Mouse (Mus musculus) CD8-positive naive resting alpha-beta T cell, adult 57 days (primary cell): ENCODE measurements around the gene Ppp1ca. TPM values are rescaled to one million over a fixed set of nuclear protein-coding genes. Genes with fewer than 3 reads are reported as not detected.

ENCODE experiments used
- total RNA-seq: library from RNA; stranded (reverse); gene quantifications from one replicate; pipeline ENCODE4 v1.2.4, GENCODE M21; 2023

Gene Ppp1ca
- 343 TPM for total RNA-seq

DNA sequence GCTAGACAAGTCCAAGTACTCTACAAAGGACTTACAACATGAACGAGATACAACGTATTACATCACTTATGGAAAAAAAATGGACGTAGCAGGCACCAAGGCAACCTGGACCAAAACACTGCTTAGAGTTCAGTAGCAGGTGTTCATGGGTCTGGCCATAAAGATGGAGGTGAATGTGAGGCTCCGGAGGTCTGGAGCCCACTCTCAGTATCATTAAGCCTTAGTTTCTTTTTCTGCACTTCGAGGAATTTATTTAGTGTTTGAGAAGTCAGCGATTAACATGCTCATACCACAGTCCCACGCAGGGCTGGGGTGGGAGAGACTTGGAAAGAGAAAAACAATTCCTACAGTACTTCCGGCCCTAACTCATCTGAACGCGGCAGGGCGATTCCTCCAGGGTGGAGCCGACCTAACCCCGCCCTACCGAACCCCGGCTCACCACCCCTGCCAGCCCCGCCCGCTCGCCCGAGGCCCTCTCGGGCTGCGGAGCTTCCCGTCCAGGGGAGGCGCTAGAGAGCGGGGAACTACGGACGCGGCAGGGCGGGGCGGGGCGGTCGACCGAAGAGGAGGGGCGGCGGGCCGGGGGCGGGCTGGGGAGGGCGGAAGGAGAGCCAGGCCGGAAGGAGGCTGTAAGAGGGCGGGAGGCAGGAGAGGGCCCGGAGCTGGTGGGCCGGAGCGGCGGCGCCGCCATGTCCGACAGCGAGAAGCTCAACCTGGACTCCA is at the start of gene Ppp1ca:
TSS of gene Ppp1ca (plus strand) at position 538 of the 723 bp plus-strand sequence.

DNA sequence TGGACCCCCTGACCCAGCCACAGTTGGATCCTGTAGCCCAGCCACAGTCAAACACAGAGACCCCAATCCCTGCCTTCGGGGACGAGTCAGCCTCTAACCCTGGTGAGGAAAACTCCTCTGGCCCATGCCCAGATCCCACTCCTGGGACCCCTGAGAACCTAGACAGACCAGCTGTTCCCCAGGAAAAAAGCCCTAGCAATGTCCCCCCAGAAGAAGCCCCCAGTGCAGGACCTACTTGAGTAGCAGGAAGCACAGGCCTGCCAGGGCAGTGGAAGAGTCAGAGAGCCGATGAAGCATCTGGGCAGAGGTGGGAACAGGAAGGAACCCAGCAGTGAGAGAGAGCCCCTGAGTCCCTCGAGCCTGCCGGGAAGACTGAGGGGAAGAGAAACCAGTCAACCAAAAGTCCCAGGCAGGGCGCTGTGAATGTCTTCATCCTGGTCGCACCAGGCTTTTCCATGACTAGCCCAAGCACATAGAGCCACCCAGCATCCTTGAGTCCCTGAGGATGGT is 48.1 kb upstream of the Ppp1ca start, which contains the start of gene Cabp4:
TSS of gene Cabp4 (minus strand) at position 275 of the 510 bp plus-strand sequence.

GRCm38 (mm10) chr19:4148491-4148806 is 43.4 kb upstream of the Ppp1ca start, which contains the start of gene Coro1b:
Gene Coro1b, plus strand, starts transcription at chr19:4148619.

DNA sequence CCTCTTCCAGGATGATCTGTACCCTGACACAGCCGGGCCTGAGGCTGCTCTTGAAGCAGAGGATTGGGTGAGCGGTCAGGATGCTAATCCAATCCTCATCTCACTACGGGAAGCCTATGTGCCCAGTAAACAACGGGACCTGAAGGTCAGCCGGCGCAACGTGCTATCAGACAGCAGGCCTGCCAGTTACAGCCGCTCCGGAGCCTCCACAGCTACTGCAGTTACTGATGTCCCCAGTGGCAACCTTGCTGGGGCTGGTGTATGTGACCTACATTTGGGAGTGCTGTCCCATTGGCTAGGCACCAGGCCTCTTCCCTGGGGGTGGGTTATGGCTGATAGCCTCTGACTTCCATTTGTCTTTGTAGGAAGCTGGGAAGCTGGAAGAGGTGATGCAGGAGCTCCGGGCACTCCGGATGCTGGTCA is 38.6 kb upstream of the Ppp1ca start, which contains the start of gene Ptprcap:
TSS of gene Ptprcap (plus strand) at position 373 of the 423 bp plus-strand sequence.

DNA sequence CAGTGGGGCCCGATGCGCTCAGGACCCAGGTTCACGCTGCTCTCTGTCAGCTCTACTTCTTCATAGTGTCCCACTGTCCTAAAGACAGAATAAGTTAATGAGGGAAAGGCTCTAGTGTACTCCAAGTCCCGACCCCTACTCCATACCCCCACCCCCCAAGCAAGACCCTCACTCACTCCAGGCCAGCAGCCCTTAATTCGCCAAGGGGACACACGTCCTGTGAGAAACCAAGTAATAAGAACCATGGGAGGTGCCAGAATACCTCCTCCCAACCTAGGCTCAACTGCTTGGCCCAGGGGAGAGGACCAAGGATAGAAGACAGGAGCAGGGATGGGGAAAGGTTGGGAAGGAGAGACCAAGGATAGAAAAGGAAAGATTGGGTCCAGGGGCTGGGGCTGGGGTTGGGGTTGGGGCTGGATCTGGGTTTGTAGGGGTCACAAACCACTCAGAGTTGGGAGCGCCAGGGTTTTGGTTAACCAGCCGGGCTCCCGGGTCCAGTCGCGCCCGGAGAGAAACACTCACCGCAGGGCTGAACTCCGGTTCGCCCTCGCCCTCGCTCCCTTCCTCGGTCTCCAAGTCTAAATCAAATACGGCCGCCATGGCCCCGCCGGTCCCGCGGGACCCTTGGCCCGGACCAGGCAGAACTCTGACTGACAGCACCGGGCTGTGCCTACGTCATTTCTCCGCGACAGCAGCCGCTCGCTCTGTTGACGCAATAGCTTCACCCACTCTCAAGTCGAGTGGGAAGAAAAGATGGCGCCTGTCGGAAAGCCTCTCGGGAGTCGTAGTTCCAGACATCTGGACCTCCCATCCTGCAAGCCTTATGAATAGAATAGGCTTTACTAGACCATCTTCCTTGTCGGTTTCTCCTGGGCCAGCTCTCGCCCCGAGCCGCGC is 29.0 kb upstream of the Ppp1ca start, which contains the start of gene Rps6kb2:
TSS of gene Rps6kb2 (minus strand) at position 709 of the 897 bp plus-strand sequence.

GRCm38 (mm10) chr19:4175368-4175947 is 16.4 kb upstream of the Ppp1ca start, which contains the start of gene Carns1:
Gene Carns1, minus strand, starts transcription at chr19:4175479.

GRCm38 (mm10) chr19:4190831-4191334 is 982 bp upstream of the Ppp1ca start, which contains the start of gene Tbc1d10c:
Gene Tbc1d10c, minus strand, starts transcription at chr19:4191284.

GRCm38 (mm10) chr19:4201291-4201909 is 9.5 kb downstream of the Ppp1ca start, which contains the start of gene Rad9a:
Gene Rad9a, minus strand, starts transcription at chr19:4201662.

DNA sequence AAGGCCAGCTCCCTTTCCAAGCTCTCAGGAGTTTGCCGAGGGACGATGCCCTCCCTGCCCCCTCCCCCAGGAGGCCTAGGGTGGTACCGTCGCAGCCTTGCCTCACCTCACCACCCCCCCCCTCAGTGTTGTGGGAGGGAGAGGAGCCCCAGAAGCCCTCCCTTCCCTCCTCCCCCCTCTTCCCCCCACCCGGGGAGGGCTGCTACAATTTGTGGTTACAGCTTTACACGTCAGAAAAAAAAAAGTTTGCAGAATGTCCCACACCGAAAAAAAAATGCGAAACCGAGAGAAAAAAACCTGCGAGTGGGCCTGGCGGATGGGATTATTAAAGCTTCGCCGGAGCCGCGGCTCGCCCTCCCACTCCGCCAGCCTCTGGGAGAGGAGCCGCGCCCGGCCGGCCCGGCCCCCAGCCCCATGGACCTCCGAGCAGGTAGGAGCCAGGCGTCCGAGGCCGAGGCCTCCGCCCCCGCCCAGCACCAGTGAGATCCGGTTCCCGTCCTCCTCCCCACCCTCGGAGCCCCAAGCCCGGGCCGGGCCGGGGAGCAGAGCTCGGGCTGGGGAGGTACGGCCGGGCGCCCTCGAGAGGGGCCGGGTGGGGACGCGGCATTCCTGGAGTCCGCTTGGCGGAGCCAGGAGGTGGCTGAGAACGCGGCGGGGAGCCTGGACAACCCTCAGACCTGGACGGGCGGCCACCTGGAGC is 22.4 kb downstream of the Ppp1ca start, which contains the start of the genes Clcf1 and AC109138.7:
TSS of gene Clcf1 (plus strand) at position 168 of the 700 bp plus-strand sequence.
TSS of gene AC109138.7 (plus strand) at position 287 of the 700 bp plus-strand sequence.

GRCm38 (mm10) chr19:4231253-4232185 is 39.7 kb downstream of the Ppp1ca start, which contains the start of gene Pold4:
Gene Pold4, plus strand, starts transcription at chr19:4231899.

Other genes starting within 250 kb of the Ppp1ca start
- not detected for gene Aldh3b3, start 233.4 kb upstream of the Ppp1ca start, total RNA-seq
- gene Aldh3b2, start 219.7 kb upstream of the Ppp1ca start, total RNA-seq = not detected
- gene Acy3, start 205.5 kb upstream of the Ppp1ca start, total RNA-seq = not detected
- not detected for gene Tbx10, start 199.3 kb upstream of the Ppp1ca start, total RNA-seq
- 8.7 TPM for gene Nudt8, start 191.5 kb upstream of the Ppp1ca start, total RNA-seq
- 2.3 TPM for gene Gm49405, start 191.4 kb upstream of the Ppp1ca start, total RNA-seq
- 5.1 TPM for gene Doc2g, start 188.8 kb upstream of the Ppp1ca start, total RNA-seq
- gene Ndufv1, start 179.3 kb upstream of the Ppp1ca start, total RNA-seq = 109 TPM
- gene Gstp1, start 154.1 kb upstream of the Ppp1ca start, total RNA-seq = 191 TPM
- 32.5 TPM for gene Gstp2, start 146.0 kb upstream of the Ppp1ca start, total RNA-seq
- 26.6 TPM for gene Gstp3, start 132.5 kb upstream of the Ppp1ca start, total RNA-seq
- gene Cabp2, start 110.5 kb upstream of the Ppp1ca start, total RNA-seq = not detected
- gene Cdk2ap2, start 94.9 kb upstream of the Ppp1ca start, total RNA-seq = 161 TPM
- gene Pitpnm1, start 92.1 kb upstream of the Ppp1ca start, total RNA-seq = 317 TPM
- gene Aip, start 66.2 kb upstream of the Ppp1ca start, total RNA-seq = 134 TPM
- gene Gpr152, start 52.3 kb upstream of the Ppp1ca start, total RNA-seq = 0.58 TPM
- gene Cabp4, start 48.0 kb upstream of the Ppp1ca start, total RNA-seq = 0.37 TPM
- gene Coro1b, start 43.4 kb upstream of the Ppp1ca start, total RNA-seq = 125 TPM
- 302 TPM for gene Ptprcap, start 38.5 kb upstream of the Ppp1ca start, total RNA-seq
- 35.9 TPM for gene Rps6kb2, start 28.7 kb upstream of the Ppp1ca start, total RNA-seq
- 63.4 TPM for gene Carns1, start 16.6 kb upstream of the Ppp1ca start, total RNA-seq
- gene Tbc1d10c, start 781 bp upstream of the Ppp1ca start, total RNA-seq = 309 TPM
- gene Rad9a, start 9.6 kb downstream of the Ppp1ca start, total RNA-seq = 44.6 TPM
- 197 TPM for gene Clcf1, start 22.2 kb downstream of the Ppp1ca start, total RNA-seq
- gene AC109138.7, start 22.3 kb downstream of the Ppp1ca start, total RNA-seq = not detected
- gene Pold4, start 39.8 kb downstream of the Ppp1ca start, total RNA-seq = 55.7 TPM
- gene Ssh3, start 77.1 kb downstream of the Ppp1ca start, total RNA-seq = 13.6 TPM
- gene Ankrd13d, start 91.1 kb downstream of the Ppp1ca start, total RNA-seq = 17.4 TPM
- 359 TPM for gene Grk2, start 114.2 kb downstream of the Ppp1ca start, total RNA-seq
- 152 TPM for gene Kdm2a, start 206.2 kb downstream of the Ppp1ca start, total RNA-seq
- gene Rhod, start 247.4 kb downstream of the Ppp1ca start, total RNA-seq = 1.2 TPM